Mouse (Mus musculus) adrenal gland, adult 10 weeks (tissue): ENCODE data around the gene Hnrnpul1. TPM values are rescaled to one million over a fixed set of nuclear protein-coding genes. Genes with fewer than 3 reads are reported as not detected.

Source experiments
- polyA plus RNA-seq: library from polyadenylated mRNA; stranded (reverse); fragments of 350-450 nt; fragmentation: Illumina TruSeq; extraction: RNeasy Lipid Tissue Mini Kit (QIAGEN cat#74804); gene quantifications from one replicate; pipeline ENCODE4 v1.2.3, GENCODE M21; 2014; ENCODE audit warnings: low read depth, low replicate concordance

The Hnrnpul1 gene
- polyA plus RNA-seq, result 34.8 TPM

DNA sequence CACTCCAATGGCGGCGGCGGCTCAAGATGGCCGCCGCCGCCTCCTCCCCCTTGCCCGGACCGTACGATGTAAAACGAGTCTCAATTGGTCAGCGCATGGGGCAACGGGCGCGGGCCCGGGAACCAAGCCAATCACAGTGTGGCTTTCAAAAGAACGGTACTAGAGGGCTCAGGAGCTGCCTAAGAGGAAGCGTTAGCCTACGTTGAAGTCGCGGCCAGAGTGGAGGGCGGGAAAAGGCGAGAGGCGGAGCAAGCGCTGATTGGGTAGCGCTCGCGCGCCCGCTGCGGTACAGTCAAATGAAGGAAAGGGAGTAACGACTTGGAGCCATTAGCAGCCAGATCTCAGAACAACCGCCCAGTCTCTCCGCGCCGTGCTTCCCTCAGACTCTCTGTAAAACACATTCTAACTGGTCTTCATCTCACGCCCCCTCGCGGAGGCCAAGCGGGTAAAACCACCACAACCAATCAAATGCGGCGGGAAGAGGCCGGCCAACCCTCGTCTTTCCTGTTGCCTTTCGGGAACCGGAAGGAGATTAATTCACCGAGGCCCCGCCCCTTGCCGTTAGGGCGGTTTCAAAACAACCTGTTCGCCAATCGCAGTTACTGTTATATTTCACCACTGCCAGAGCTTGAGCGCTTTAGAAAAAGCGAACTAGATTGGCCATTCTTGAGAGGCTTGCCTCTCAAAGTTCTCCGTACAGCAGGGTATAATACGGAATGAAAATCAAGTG, at the start of gene Hnrnpul1:
Hnrnpul1 (minus strand) TSS at position 20 of the 730 bp plus-strand sequence.

DNA sequence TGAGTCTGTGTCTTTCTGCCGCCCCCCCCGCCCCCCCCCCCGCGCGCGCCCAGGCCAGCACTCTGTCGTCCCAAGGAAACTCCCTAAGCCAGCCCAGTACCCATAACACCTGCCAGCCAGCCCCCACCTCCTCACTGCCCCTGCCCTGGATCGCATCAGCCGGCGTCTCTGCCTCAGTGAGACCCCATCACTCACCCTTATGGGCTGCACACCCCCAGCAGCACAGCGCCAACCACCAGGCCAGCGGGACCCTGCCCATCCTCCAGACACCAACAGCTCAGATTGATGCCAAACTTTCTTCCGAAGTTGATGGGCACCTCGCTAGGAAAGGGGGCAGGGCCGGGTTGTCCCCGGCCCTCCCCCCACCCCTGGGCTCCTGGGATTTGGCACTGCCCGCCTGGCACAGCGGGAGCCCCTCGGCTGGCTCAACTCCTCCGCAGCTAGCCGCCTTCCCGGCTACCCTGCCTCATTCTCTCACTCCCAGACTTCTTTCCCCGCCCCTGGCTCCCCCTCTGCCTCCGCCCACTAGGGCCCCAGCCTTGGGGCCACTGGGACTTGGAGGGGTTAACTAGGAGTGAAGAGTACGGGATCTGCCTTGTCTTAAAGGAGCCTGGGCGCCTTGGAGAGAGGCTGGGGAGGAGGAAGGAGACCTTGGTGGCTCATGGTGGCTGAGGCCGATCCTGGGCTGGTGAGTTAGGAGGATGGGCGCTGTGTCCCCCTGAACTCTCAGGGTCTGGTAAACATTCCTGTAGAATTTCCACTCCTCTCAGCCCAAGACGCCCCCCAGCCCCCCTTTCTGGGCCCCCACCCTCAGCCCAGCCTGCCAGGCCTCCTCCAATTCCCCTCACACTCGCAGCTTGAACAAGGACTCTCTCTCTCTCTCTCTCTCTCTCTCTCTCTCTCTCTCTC, 33.9 kb upstream of the Hnrnpul1 start, which contains the start of gene Axl:
Axl (minus strand) TSS at position 486 of the 909 bp plus-strand sequence.

DNA sequence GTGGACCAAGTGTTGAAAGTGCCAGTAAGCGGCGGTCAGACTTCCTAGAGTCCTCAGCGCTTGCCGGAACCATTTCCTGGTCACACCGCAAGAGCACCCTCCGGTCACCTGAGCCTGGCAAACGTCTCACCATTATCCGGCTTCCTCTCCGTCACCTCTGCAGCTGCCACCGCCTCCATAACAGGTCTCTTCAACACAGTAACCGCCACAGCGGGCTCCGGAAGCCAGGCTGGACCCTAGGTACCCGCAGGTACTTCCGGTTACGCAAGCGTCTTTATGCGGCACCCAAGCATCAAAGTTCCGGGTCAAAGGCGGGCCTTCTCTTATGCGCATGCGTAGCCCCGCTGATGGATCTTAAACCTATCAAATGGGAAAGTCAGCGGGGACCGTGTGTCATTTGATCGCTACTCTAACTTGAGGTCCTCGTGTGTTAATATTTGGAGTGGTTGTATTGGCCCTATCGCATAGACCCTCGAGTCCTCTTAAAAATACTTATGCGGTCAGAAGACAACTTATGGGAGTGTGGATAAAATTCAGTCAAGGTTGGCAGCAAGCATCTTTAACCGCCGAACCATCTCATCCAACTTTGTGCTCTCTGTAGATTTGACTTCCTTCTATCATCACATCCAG, 35.7 kb downstream of the Hnrnpul1 start, which contains the start of gene Ccdc97:
Ccdc97 (minus strand) TSS at position 301 of the 630 bp plus-strand sequence.

DNA sequence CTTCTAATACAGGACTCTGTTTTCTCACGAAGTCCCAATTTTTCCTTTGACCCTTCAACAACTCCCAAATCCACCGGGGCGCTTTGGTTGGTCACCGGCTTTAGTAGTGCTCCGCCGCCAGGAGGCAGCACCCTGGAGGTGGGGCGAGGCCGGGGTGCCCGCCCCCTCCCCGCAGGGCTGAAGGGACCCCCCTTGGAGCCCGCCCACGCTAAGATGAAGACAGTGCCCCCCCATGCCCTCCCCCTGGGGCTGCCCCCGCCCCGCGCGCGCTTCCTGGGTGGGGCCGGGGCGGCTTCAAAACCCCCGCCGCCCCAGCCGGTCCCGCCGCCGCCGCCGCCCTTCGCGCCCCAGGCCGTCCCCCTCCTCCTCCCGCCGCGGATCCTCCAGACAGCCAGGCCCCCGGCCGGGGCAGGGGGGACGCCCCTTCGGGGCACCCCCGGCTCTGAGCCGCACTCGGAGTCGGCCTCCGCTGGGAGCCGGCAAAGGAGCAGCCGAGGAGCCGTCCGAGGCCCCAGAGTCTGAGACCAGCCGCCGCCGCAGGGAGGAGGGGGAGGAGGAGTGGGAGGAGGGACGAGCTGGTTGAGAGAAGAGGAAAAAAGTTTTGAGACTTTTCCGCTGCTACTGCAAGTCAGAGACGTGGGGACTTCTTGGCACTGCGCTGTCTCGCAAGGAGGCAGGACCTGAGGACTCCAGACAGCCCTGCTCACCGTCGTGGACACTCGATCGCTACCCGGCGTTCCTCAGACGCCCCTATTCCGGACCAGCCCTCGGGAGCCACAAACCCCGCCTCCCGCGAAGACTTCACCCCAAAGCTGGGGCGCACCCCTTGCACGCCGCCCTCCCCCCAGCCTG, 67.7 kb downstream of the Hnrnpul1 start, which contains the start of gene Tgfb1:
Tgfb1 (plus strand) TSS at position 323 of the 852 bp plus-strand sequence.

DNA sequence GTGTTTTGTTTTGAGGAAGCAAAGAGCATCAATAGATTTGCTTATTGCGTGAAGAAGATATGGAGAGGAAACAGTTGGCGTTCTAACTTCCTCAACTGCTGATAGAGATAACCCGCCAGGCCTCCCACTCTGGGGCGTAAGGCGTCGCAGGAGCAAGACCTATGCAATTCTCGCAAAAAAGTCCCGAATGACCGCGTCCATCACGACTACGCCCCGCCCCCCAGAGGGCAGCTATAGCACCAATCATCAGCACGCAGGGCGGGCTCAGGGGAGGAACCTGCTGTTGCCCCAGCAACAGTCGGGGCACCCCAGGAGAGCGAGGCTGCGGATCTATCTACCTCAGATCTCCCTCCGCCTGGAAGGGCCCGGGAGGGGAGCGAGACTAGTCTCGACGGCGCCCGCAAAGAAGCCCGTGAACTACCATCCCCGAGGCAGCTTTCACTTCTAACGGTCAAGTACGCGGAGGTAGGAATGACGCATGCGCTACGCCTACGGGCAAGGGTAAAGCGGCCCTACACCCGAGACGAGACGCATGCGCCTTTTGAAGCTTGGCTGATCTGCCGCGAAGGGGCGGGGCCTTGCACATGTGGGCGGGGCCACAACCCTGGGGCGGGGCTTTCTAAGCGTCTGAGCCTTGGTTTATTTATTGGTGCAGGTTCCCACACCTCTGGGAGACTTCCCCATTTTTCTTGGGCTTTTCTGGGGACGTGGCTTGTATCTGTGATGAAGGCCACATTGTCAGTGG, 73.9 kb downstream of the Hnrnpul1 start, which contains the start of gene B9d2:
B9d2 (plus strand) TSS at position 267 of the 745 bp plus-strand sequence.

DNA sequence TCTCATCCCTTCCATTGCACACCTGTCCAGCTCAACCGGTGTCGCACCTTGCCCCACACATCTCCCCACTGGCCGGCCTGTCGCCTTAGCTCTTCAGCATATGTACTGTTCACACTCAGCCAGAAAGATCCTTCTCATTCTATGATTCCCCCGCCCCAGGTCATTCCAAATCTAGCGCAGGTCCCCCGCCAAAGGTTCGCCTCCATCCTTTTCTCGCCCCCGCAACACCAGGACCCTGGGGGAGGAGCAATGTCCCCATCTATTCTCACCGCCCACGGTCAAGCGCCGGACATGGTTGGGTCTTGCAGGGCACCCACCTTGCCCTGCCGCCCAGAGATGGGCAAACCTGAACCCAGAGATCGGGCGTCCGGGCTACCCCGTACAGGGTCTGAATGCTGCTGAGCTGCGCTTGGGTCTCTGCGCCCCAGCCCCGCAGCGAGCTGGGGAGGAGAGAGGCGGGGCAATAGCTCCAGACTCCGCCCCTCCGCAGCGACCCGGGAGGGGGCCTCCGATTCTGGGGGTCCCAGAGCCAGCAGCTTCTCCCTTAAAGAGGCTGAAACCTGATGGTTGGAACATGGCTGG, 79.7 kb downstream of the Hnrnpul1 start, which contains the start of gene Tmem91:
Tmem91 (minus strand) TSS at position 448 of the 582 bp plus-strand sequence.

Other genes with a start within 250 kb of the Hnrnpul1 start
- gene Ceacam2, start 214.9 kb downstream of the Hnrnpul1 start, polyA plus RNA-seq, result not detected
- not detected for gene Erich4, start 138.9 kb downstream of the Hnrnpul1 start, polyA plus RNA-seq
- 10.8 TPM for gene Dmac2, start 135.3 kb downstream of the Hnrnpul1 start, polyA plus RNA-seq
- gene B3gnt8, start 128.1 kb downstream of the Hnrnpul1 start, polyA plus RNA-seq, result not detected
- not detected for gene Bckdha, start 95.8 kb downstream of the Hnrnpul1 start, polyA plus RNA-seq
- gene Exosc5, start 95.6 kb downstream of the Hnrnpul1 start, polyA plus RNA-seq, result 0.29 TPM
- gene Tmem91, start 79.6 kb downstream of the Hnrnpul1 start, polyA plus RNA-seq, result not detected
- not detected for gene B9d2, start 74.0 kb downstream of the Hnrnpul1 start, polyA plus RNA-seq
- 3.4 TPM for gene Tgfb1, start 67.8 kb downstream of the Hnrnpul1 start, polyA plus RNA-seq
- 2.7 TPM for gene Ccdc97, start 35.7 kb downstream of the Hnrnpul1 start, polyA plus RNA-seq
- 26.1 TPM for gene Axl, start 33.9 kb upstream of the Hnrnpul1 start, polyA plus RNA-seq
- gene Cyp2s1, start 62.2 kb upstream of the Hnrnpul1 start, polyA plus RNA-seq, result 0.17 TPM
- 4.7 TPM for gene Cyp2b10, start 142.9 kb upstream of the Hnrnpul1 start, polyA plus RNA-seq